Mouse (Mus musculus): ENCODE data around the gene Smu1. TPM values are rescaled to one million over a fixed set of nuclear protein-coding genes. Genes with fewer than 3 reads are reported as not detected.

Smu1 gene
- polyA plus RNA-seq, 2 experiments from 2014 or later = 122 to 123 TPM

GRCm38 (mm10) chr4:40757157-40757779 is 455 bp downstream of the Smu1 start:
- peak; percentile 63 for ATAC-seq

- no peak for ATAC-seq
These were observed 22.4 kb downstream of the Smu1 start for GRCm38 (mm10) chr4:40735351-40735750.

- ATAC-seq = no peak
These were observed 26.5 kb downstream of the Smu1 start for GRCm38 (mm10) chr4:40731262-40731661.

GRCm38 (mm10) chr4:40727247-40727646 is 30.5 kb downstream of the Smu1 start:
- ATAC-seq = no peak

GRCm38 (mm10) chr4:40725554-40725953 is 32.2 kb downstream of the Smu1 start:
- no peak for ATAC-seq

- no peak for ATAC-seq
These were observed 32.6 kb downstream of the Smu1 start for GRCm38 (mm10) chr4:40725141-40725540.

- ATAC-seq = peak; percentile 39
These were observed 34.8 kb downstream of the Smu1 start for GRCm38 (mm10) chr4:40722687-40723460.

- peak; percentile 78 for ATAC-seq
These were observed 35.6 kb downstream of the Smu1 start, which contains the start of gene Dnaja1 for GRCm38 (mm10) chr4:40722011-40722666. Dnaja1 (plus strand) TSS chr4:40722150.

- peak; percentile 49 for ATAC-seq
These were observed 36.8 kb downstream of the Smu1 start for GRCm38 (mm10) chr4:40720910-40721309.

GRCm38 (mm10) chr4:40717141-40717540 is 40.6 kb downstream of the Smu1 start:
- ATAC-seq = no peak

GRCm38 (mm10) chr4:40703710-40704275 is 53.9 kb downstream of the Smu1 start:
- ATAC-seq = no peak

GRCm38 (mm10) chr4:40702797-40703709 is 54.7 kb downstream of the Smu1 start, which contains the start of gene Aptx:
Aptx (minus strand) TSS chr4:40703194.
- peak; percentile 93 for ATAC-seq

GRCm38 (mm10) chr4:40701796-40702195 is 55.9 kb downstream of the Smu1 start:
- ATAC-seq = no peak

- ATAC-seq = no peak
These were observed 57.5 kb downstream of the Smu1 start for GRCm38 (mm10) chr4:40700216-40700615.

GRCm38 (mm10) chr4:40697059-40697458 is 60.7 kb downstream of the Smu1 start:
- ATAC-seq = no peak

GRCm38 (mm10) chr4:40691100-40691499 is 66.6 kb downstream of the Smu1 start:
- ATAC-seq = no peak

Other genes starting within 250 kb of the Smu1 start
- 10 to 100 TPM; 30.5 to 44.1 TPM for gene Aptx, start 54.7 kb downstream of the Smu1 start, polyA plus RNA-seq (2017; shearing (Covaris generic))
- gene Dnaja1, start 35.8 kb downstream of the Smu1 start, polyA plus RNA-seq (2017; shearing (Covaris generic)) = 100 to 1,000 TPM; 399 to 683 TPM
- gene B4galt1, start 96.1 kb upstream of the Smu1 start, polyA plus RNA-seq (2017; shearing (Covaris generic)) = 10 to 100 TPM; 52.5 to 61.3 TPM
- not detected for gene Spink4, start 162.1 kb upstream of the Smu1 start, polyA plus RNA-seq (2017; shearing (Covaris generic))
- gene Bag1, start 190.4 kb upstream of the Smu1 start, polyA plus RNA-seq (2017; shearing (Covaris generic)) = 10 to 100 TPM; 10.0 to 15.8 TPM
- gene Chmp5, start 190.5 kb upstream of the Smu1 start, polyA plus RNA-seq (2017; shearing (Covaris generic)) = 100 to 1,000 TPM; 106 to 129 TPM
- gene Nfx1, start 213.0 kb upstream of the Smu1 start, polyA plus RNA-seq (2017; shearing (Covaris generic)) = 100 to 1,000 TPM; 123 to 176 TPM

Measured in CD4-positive, CD25-positive, alpha-beta regulatory T cell, adult 4 months (primary cell).